Mouse (Mus musculus) MEL (cell line): ENCODE measurements around the gene 1700025G04Rik.

ENCODE experiments used
- BHLHE40 ChIP-seq: IDR thresholded peaks from 2 replicates; pipeline ENCODE4 v1.6.1; 2012; ENCODE audit warnings: low read depth, mild to moderate bottlenecking, inconsistent platforms, low read length, improper control_type of control experiment, borderline replicate concordance
- CHD2 ChIP-seq: IDR thresholded peaks from 2 replicates; pipeline ENCODE4 v1.6.1; 2011; ENCODE audit warnings: low read length, improper control_type of control experiment
- CTCF ChIP-seq, 3 experiments: IDR thresholded peaks in 2 of 3; conservative IDR thresholded peaks in 1 of 3; 2 replicates each; pipeline ENCODE4 v1.5.1; 2011 to 2012; ENCODE audit warnings: low read length in 3 of 3, low read depth in 2 of 3, mild to moderate bottlenecking in 2 of 3, improper control_type of control experiment in 1 of 3, inconsistent platforms in 1 of 3, mixed read lengths in 1 of 3, moderate library complexity in 1 of 3; ENCODE audit not compliant: control insufficient read depth in 1 of 3, insufficient read depth in 1 of 3, poor library complexity in 1 of 3, severe bottlenecking in 1 of 3
- EP300 ChIP-seq, 2 experiments: IDR thresholded peaks; 2 replicates each; pipeline ENCODE4 v1.6.1; 2011; ENCODE audit warnings: improper control_type of control experiment in 2 of 2, low read length in 2 of 2, low read depth in 1 of 2, mild to moderate bottlenecking in 1 of 2
- ETS1 ChIP-seq: IDR thresholded peaks from 2 replicates; pipeline ENCODE4 v1.6.1; 2012; ENCODE audit warnings: low read depth, mild to moderate bottlenecking, inconsistent platforms, low read length, improper control_type of control experiment, moderate library complexity
- HCFC1 ChIP-seq: IDR thresholded peaks from 2 replicates; pipeline ENCODE4 v1.6.1; 2012; ENCODE audit warnings: low read depth, mild to moderate bottlenecking, inconsistent platforms, low read length, improper control_type of control experiment, moderate library complexity
- KAT2A ChIP-seq: conservative IDR thresholded peaks from 2 replicates; pipeline ENCODE4 v1.6.1; 2012; ENCODE audit warnings: low read depth, low read length, improper control_type of control experiment, inconsistent platforms
- NRF1 ChIP-seq: IDR thresholded peaks from 2 replicates; pipeline ENCODE4 v1.6.1; 2014; ENCODE audit warnings: low read depth, mild to moderate bottlenecking, inconsistent platforms, low read length, improper control_type of control experiment, moderate library complexity; ENCODE audit not compliant: poor library complexity, insufficient read depth, severe bottlenecking
- POLR2A ChIP-seq, 2 experiments: IDR thresholded peaks; 2 replicates each; pipeline ENCODE4 v1.6.1; 2011 to 2012; ENCODE audit warnings: low read length in 2 of 2, mild to moderate bottlenecking in 2 of 2, control low read depth in 1 of 2, improper control_type of control experiment in 1 of 2, low read depth in 1 of 2, moderate library complexity in 1 of 2; ENCODE audit not compliant: control insufficient read depth in 1 of 2, insufficient read depth in 1 of 2, poor library complexity in 1 of 2
- RAD21 ChIP-seq: IDR thresholded peaks from 2 replicates; pipeline ENCODE4 v1.6.1; 2011; ENCODE audit warnings: mild to moderate bottlenecking, low read depth, low read length, improper control_type of control experiment
- TAL1 ChIP-seq: IDR thresholded peaks from 2 replicates; pipeline ENCODE4 v1.6.1; 2012; ENCODE audit warnings: mild to moderate bottlenecking, inconsistent platforms, low read length, moderate library complexity, mixed read lengths
- TCF12 ChIP-seq: IDR thresholded peaks from 2 replicates; pipeline ENCODE4 v1.6.1; 2014; ENCODE audit warnings: low read depth, mild to moderate bottlenecking, inconsistent platforms, low read length, improper control_type of control experiment, moderate library complexity
- USF1 ChIP-seq: IDR thresholded peaks from 2 replicates; pipeline ENCODE4 v1.6.1; 2014; ENCODE audit warnings: low read depth, mild to moderate bottlenecking, inconsistent platforms, low read length, improper control_type of control experiment, moderate library complexity
- ZC3H11A ChIP-seq: IDR thresholded peaks from 2 replicates; pipeline ENCODE4 v1.6.1; 2012; ENCODE audit warnings: low read depth, mild to moderate bottlenecking, inconsistent platforms, low read length, improper control_type of control experiment

GRCm38 (mm10) chr1:151943681-151944237 lies 146.2 kb downstream of the 1700025G04Rik start:
- TF ChIP-seq POLR2A (IDR thresholded peaks at IDR 0.05; ENCODE audit: control insufficient read depth in 1 of 2, insufficient read depth in 1 of 2, low read depth in 1 of 2, low read length in 2 of 2, poor library complexity in 1 of 2) (no peak), CTCF (IDR thresholded peaks at IDR 0.05 in 2 of 3, conservative IDR thresholded peaks at IDR 0.05 in 1 of 3; ENCODE audit: control insufficient read depth in 1 of 3, insufficient read depth in 1 of 3, low read depth in 2 of 3, low read length in 3 of 3, poor library complexity in 1 of 3, severe bottlenecking in 1 of 3) (no peak), ZC3H11A (no peak), RAD21 (no peak), NRF1 (no peak), TAL1 (no peak), ETS1 (peak; percentile 45), CHD2 (no peak), HCFC1 (no peak), USF1 (no peak), BHLHE40 (no peak), KAT2A (no peak), TCF12 (no peak), EP300 (IDR thresholded peaks at IDR 0.05; ENCODE audit: low read depth in 1 of 2, low read length in 2 of 2) (peak in 1 of 2 experiments; percentile 22; a peak in 1 of 4 replicates)
